Mouse (Mus musculus) liver, adult 2 months (tissue): ENCODE results near the gene Rcan3.

Experiments
- CTCF ChIP-seq: fragments of 200-500 bp; IDR thresholded peaks from 2 replicates; pipeline ENCODE4 v1.5.1; 2011; ENCODE audit warnings: low read depth, low read length, control low read depth
- POLR2A ChIP-seq: fragments of 200-500 bp; IDR thresholded peaks from 2 replicates; pipeline ENCODE4 v1.6.1; 2011; ENCODE audit warnings: low read length, control low read depth; ENCODE audit not compliant: insufficient read depth; ENCODE audit errors: extremely low read depth

GRCm38 (mm10) chr4:135442473-135442872, 8.8 kb upstream of the Rcan3 start:
- TF ChIP-seq CTCF = no peak
- no peak for TF ChIP-seq POLR2A
